Mouse (Mus musculus): ENCODE results near the gene Diablo. TPM values are rescaled to one million over a fixed set of nuclear protein-coding genes. Genes with fewer than 3 reads are reported as not detected.
"Not testable (repeated sequence)": the region's sequence is repeated elsewhere in the genome, so short reads cannot be mapped to it uniquely, and the experiment has no call there.

Gene Diablo
- total and polyA plus RNA-seq, 2 experiments from 2014 or later: 99.4 to 105 TPM

DNA sequence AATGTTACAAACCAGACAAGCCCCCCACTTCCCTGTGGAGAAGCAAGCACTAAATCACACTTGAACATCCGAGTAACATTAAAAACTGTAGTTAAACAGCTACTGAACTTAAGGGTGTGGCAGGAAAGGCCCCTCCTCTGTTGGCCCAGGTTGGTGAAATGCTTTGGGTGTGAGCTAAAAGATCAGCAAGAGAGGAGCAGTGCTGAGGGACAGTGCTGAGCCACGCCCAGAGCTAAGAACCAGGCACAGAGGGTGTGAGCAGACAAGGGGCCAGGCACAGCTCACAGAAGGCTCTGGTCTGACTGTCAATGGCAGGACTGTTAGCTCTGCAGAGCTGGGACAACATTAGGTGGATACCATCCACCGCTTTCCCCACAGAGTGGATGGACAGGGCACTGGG is 11.9 kb downstream of the Diablo start:
- WGBS: 72% methylated on average over 3 of the region's 3 CpGs
- H3K36me3 ChIP-seq (replicated peaks; ENCODE audit: control insufficient read depth, insufficient read depth, low read length): peaks cover 38% of the 10 kb centered on the region
- TF ChIP-seq CTCF (IDR thresholded peaks at IDR 0.05; ENCODE audit: low read depth) (no peak), EP300 (IDR thresholded peaks at IDR 0.05; ENCODE audit: low read depth) (no peak)
- no peak overlapping the region for H3K27ac ChIP-seq (ENCODE audit: low read depth)
- H3K9me3 ChIP-seq (replicated peaks; ENCODE audit: control insufficient read depth, low read length): no peaks in the 10 kb centered on the region
- peaks cover 21% of the 10 kb centered on the region for H3K27me3 ChIP-seq (ENCODE audit: control insufficient read depth, insufficient read depth, low read length)
- H3K4me3 ChIP-seq (ENCODE audit: low read depth, low read length): no peak overlapping the region
- DNase-seq (ENCODE audit: low spot score) (no peak), ATAC-seq (ENCODE audit: insufficient read depth, low read depth) (no peak)
- 0 out of 2 replicates have a peak overlapping the region, but pooled peaks have one; percentile 4 for H3K9ac ChIP-seq (replicated peaks; ENCODE audit: low read depth, low read length)
- no peak overlapping the region for H3K4me2 ChIP-seq (ENCODE audit: low read depth, low read length)
- H3K4me1 ChIP-seq (ENCODE audit: control insufficient read depth, insufficient read depth): peaks cover 14% of the 10 kb centered on the region

DNA sequence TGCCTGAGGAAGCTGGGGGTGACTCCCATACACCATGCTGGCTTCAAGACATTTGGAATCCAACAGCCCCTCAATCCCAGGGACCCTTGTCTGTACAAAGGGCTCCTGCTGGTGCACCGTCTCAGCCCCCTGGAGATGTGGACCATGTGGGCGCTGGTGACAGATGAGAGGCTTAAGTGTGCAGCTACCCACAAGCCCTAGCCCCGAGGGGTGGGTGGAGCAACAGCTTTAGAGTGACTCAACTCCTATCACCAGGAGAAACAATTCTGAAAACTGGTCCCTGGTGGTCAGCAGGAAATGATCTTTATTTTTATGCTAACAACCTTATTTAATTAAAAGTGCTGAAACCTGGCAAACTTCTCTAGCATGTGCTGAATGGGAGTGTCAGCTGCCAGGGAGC is 12.6 kb downstream of the Diablo start:
- peaks cover 28% of the 10 kb centered on the region for H3K27me3 ChIP-seq (ENCODE audit: control insufficient read depth, insufficient read depth, low read length)
- H3K36me3 ChIP-seq (replicated peaks; ENCODE audit: control insufficient read depth, insufficient read depth, low read length): peaks cover 31% of the 10 kb centered on the region
- peaks cover 14% of the 10 kb centered on the region for H3K4me1 ChIP-seq (ENCODE audit: control insufficient read depth, insufficient read depth)
- H3K4me2 ChIP-seq (ENCODE audit: low read depth, low read length); DNase-seq (ENCODE audit: low spot score); H3K4me3 ChIP-seq (ENCODE audit: low read depth, low read length); H3K27ac ChIP-seq (ENCODE audit: low read depth); ATAC-seq (ENCODE audit: insufficient read depth, low read depth); H3K9me3 ChIP-seq (replicated peaks; ENCODE audit: control insufficient read depth, low read length); H3K9ac ChIP-seq (replicated peaks; ENCODE audit: low read depth, low read length): not testable (repeated sequence)
- WGBS: 81% methylated on average over 3 of the region's 3 CpGs

DNA sequence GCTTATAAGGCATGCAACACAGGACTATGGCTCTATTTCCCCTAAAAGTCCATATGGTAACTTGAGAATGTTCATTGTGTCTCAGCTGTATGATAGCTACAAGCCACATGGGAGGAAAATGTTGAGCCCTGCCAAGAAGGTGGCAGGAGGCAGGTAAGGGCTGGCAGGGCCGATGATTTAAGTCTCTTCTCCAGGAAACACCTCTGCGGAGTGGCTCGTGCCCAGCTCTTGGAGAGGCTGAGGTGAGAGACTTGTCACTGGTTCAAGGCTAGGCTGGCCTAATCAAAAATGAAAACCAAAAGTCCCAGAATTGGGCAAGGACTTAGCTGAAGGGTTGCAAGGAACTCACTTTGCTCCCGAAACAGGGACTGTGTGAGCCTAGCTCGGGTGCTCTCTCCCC is 13.8 kb downstream of the Diablo start, which contains the start of gene B3gnt4:
Gene B3gnt4 (plus strand): TSS at position 301 of the 400 bp plus-strand sequence.
- no peak within 1 kb of the TSS for H3K4me3 ChIP-seq (ENCODE audit: low read depth, low read length)
- peaks cover 18% of the 10 kb centered on the region for H3K36me3 ChIP-seq (replicated peaks; ENCODE audit: control insufficient read depth, insufficient read depth, low read length)
- H3K27ac ChIP-seq (ENCODE audit: low read depth): no peak within 1 kb of the TSS
- no peak within 1 kb of the TSS for H3K4me2 ChIP-seq (ENCODE audit: low read depth, low read length)
- peaks cover 14% of the 10 kb centered on the region for H3K4me1 ChIP-seq (ENCODE audit: control insufficient read depth, insufficient read depth)
- no peak within 1 kb of the TSS for H3K9ac ChIP-seq (replicated peaks; ENCODE audit: low read depth, low read length)
- TF ChIP-seq EP300 (IDR thresholded peaks at IDR 0.05; ENCODE audit: low read depth) (no peak), CTCF (IDR thresholded peaks at IDR 0.05; ENCODE audit: low read depth) (no peak)
- H3K27me3 ChIP-seq (ENCODE audit: control insufficient read depth, insufficient read depth, low read length): peaks cover 28% of the 10 kb centered on the region
- no peaks in the 10 kb centered on the region for H3K9me3 ChIP-seq (replicated peaks; ENCODE audit: control insufficient read depth, low read length)
- ATAC-seq (ENCODE audit: insufficient read depth, low read depth) (no peak), DNase-seq (ENCODE audit: low spot score) (no peak)
- 85% methylated on average over 5 of the region's 5 CpGs for WGBS

DNA sequence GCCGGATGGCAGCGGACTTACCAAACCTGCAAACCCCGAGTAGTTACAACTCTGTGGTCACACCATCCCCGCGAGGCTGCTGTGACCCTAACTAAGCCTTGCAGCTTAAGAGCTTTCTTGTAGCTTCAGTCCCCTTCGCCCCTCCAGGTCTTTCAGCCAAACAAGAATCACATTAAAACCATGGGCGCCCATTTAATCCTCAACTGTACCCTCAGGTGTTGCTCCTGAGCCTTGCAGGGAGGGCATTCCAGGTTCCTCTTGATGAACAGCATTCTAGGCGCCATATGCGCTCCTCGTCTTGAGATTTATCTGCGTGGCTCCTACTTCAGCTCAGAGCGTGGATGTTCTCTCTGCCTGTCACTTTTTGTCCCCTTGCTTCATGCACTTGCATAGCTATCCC is 15.1 kb downstream of the Diablo start:
- H3K9ac ChIP-seq (replicated peaks; ENCODE audit: low read depth, low read length): peak overlapping the region; percentile 43; the same call in 1 of the 2 replicates
- no peak for ATAC-seq (ENCODE audit: insufficient read depth, low read depth)
- peaks cover 28% of the 10 kb centered on the region for H3K27me3 ChIP-seq (ENCODE audit: control insufficient read depth, insufficient read depth, low read length)
- TF ChIP-seq CTCF (IDR thresholded peaks at IDR 0.05; ENCODE audit: low read depth): no peak
- H3K4me2 ChIP-seq (ENCODE audit: low read depth, low read length): peak overlapping the region; percentile 79
- H3K4me3 ChIP-seq (ENCODE audit: low read depth, low read length): peak overlapping the region; percentile 55
- peaks cover 14% of the 10 kb centered on the region for H3K4me1 ChIP-seq (ENCODE audit: control insufficient read depth, insufficient read depth)
- 9% methylated on average over 12 of the region's 12 CpGs for WGBS
- peaks cover 8% of the 10 kb centered on the region; the same call in 1 of the 2 replicates for H3K36me3 ChIP-seq (replicated peaks; ENCODE audit: control insufficient read depth, insufficient read depth, low read length)
- no peak overlapping the region for H3K27ac ChIP-seq (ENCODE audit: low read depth)
- DNase-seq (ENCODE audit: low spot score): no peak
- H3K9me3 ChIP-seq (replicated peaks; ENCODE audit: control insufficient read depth, low read length): no peaks in the 10 kb centered on the region

DNA sequence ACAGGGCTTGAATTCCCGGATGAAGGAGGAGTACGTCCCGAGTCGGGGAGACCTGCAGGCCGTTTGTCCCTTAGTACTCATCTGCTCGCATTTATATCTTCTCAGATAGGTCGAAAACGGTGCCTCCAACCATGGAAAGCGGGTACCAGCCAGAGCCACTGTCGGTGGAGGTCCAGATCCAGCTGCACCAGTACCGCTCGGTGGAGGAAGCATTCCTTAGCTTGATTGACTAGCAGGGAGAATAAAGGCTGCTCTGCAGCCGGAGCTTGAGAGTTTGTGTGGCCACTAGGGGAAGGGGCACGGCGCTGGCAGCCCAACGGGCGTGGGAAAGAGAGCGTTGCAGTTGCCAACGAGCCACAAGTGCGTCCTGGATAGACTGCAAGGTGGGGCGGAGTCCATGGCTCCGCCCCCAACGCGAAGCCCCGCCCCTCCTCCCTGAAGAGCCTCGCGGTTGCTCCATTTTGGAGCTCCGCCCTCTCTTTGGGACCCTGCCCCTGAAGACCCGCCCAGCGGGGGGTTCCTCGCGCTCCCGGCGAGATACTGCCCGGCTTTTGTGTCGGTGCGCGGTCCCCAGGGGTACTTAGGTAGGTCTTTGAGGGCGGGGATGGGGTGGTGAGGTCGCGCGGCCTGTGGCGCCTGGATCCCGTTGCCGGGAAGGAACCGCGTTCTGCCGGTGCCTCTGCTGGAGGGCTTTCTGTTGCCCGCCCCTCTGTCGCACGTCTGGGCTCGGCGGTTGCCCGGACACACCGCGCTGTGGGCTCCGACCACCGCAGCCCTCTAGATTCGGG is 15.8 kb downstream of the Diablo start:
- Histone ChIP-seq H3K9me3 (replicated peaks; ENCODE audit: control insufficient read depth, low read length) (no peaks in the 10 kb centered on the region), H3K4me1 (ENCODE audit: control insufficient read depth, insufficient read depth) (peaks cover 14% of the 10 kb centered on the region), H3K27ac (ENCODE audit: low read depth) (no peak overlapping the region), H3K4me3 (ENCODE audit: low read depth, low read length) (peak overlapping the region; percentile 55), H3K27me3 (ENCODE audit: control insufficient read depth, insufficient read depth, low read length) (peaks cover 33% of the 10 kb centered on the region), H3K9ac (replicated peaks; ENCODE audit: low read depth, low read length) (peak overlapping the region; percentile 43; the same call in 1 of the 2 replicates), H3K4me2 (ENCODE audit: low read depth, low read length) (peak overlapping the region; percentile 79), H3K36me3 (replicated peaks; ENCODE audit: control insufficient read depth, insufficient read depth, low read length) (peaks cover 8% of the 10 kb centered on the region; the same call in 1 of the 2 replicates)
- DNase-seq (ENCODE audit: low spot score) (peak; percentile 60), ATAC-seq (ENCODE audit: insufficient read depth, low read depth) (peak; percentile 82)
- TF ChIP-seq CTCF (IDR thresholded peaks at IDR 0.05; ENCODE audit: low read depth) (no peak), EP300 (IDR thresholded peaks at IDR 0.05; ENCODE audit: low read depth) (no peak)
- under 1% methylated on average over 57 of the region's 59 CpGs for WGBS

Measured in heart, postnatal 0 days (tissue).